Mouse (Mus musculus) CD8-positive naive resting alpha-beta T cell, adult 57 days (primary cell): ENCODE data around the gene Gosr2. TPM values are rescaled to one million over a fixed set of nuclear protein-coding genes. Genes with fewer than 3 reads are reported as not detected.

Experiments
- total RNA-seq: library from RNA; stranded (reverse); gene quantifications from one replicate; pipeline ENCODE4 v1.2.4, GENCODE M21; 2023

The Gosr2 gene
- total RNA-seq, result 58.9 TPM

DNA sequence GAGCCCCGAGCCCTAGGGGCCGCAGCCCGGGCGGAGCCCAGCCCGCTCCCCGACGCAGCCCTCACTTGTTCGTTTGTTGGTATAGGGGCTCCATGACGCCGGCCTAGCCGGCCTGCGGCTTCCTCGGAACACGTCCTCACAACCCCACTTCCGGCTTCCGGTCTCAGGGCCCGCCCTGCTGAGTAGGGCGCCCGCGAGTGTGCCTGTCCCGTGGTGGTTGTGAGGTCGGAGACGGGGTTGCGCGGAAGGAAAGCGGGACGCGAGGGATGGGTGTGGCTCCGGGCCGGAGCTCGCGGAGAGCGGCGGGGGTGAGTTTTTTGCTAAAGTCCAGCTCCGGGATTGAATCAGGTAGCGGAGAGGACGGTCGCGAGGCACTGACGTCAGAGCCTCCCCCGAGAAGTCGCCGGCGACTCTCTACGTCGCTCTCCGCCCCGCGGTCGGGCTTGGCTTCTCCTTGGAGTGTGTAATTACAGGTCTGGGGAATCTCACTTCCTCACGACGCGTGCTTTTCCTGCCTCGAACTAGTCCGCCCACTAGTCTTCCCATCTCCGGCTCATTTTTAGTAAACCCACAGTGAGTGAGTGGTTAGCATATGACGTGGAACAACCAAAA, at the start of gene Gosr2:
TSS of gene Gosr2 (minus strand) at position 334 of the 612 bp plus-strand sequence.

DNA sequence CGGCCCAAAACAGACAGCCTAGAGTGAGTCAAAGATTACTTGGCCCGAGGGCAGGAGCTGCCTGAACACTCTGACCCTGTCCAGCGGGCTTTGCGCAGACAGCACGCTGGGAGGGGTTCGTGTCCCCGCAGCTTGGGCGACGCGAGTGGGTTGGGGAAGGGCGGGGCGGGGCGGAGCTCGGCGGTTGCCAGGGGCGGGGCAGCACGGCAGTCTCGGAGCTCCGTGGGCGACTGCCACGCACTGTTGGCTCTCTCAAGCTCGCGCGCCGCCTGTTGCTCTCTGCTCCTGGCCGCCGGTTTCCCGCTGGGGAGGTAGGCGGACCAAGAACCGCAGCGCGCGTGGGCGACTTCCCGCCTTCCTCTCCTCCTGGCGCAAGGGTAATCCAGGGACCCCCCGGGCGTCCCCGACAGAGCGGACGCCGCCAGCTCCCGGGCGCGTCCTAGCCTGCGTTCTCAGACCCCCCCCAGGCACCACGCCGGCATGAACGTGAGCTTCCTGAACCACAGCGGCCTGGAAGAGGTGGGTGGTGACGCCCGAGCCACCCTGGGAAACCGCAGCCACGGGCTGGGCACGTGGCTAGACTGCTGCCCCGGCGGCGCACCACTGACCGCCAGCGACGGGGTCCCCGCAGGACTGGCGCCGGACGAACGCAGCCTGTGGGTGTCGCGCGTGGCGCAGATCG, 48.3 kb downstream of the Gosr2 start, which contains the start of gene Rprml:
TSS of gene Rprml (plus strand) at position 270 of the 682 bp plus-strand sequence.

DNA sequence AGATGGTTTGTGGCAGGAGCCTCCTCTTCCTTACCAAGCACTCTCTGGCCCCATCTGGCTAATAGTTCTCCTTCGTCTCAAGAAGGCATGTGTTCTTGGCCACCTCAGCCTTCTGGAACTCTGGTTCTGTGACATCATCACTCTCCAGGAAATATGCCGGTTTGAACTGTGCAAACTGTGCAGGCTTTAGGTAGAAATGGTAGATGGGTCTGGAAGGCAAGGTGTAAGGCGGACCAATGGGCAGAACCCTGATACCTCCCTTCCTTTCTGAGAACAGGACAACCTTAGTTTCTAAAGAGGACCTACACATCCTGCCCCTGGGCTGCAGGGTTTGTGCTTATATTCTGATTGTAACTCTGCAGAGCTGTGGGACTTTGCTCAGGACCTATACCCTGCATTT, 58.9 kb downstream of the Gosr2 start, which contains the start of gene Lyzl6:
TSS of gene Lyzl6 (minus strand) at position 101 of the 400 bp plus-strand sequence.

Other genes starting within 250 kb of the Gosr2 start
- not detected for gene Lrrc37a, start 193.3 kb downstream of the Gosr2 start, total RNA-seq
- not detected for gene Gm884, start 76.8 kb downstream of the Gosr2 start, total RNA-seq
- not detected for gene Lyzl6, start 59.0 kb downstream of the Gosr2 start, total RNA-seq
- not detected for gene Rprml, start 48.3 kb downstream of the Gosr2 start, total RNA-seq
- gene Wnt9b, start 51.9 kb upstream of the Gosr2 start, total RNA-seq, result not detected
- gene Wnt3, start 76.3 kb upstream of the Gosr2 start, total RNA-seq, result not detected